Mouse (Mus musculus) kidney, postnatal 14 days (tissue): ENCODE measurements around the gene Col9a2.
"Not testable (repeated sequence)": the region's sequence is repeated elsewhere in the genome, so short reads cannot be mapped to it uniquely, and the experiment has no call there.

Source experiments
- DNase-seq: peaks from one replicate; pipeline ENCODE4 v3.0.0; 2022; ENCODE audit warnings: mixed read lengths

Col9a2 gene

DNA sequence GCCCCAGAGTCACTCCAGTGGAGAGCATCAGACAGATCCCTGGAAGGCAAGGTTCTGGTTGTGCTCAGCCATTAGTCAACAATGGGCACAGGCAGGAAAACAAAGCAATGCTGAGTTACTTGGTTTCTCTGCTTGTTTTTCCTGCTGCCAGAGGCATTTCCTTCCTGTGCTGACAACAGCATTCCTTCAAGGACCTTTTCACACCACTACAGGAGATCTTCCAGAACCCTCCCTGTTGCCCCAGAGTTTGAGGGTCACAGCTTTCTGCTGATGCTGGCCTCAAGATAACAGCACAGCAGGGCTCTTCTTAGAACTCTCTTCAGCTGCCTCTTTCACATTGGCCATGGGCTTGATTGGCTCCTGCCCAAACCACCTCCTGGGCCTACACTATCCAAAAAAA, 17.3 kb upstream of the Col9a2 start:
- peak; percentile 72 for DNase-seq

DNA sequence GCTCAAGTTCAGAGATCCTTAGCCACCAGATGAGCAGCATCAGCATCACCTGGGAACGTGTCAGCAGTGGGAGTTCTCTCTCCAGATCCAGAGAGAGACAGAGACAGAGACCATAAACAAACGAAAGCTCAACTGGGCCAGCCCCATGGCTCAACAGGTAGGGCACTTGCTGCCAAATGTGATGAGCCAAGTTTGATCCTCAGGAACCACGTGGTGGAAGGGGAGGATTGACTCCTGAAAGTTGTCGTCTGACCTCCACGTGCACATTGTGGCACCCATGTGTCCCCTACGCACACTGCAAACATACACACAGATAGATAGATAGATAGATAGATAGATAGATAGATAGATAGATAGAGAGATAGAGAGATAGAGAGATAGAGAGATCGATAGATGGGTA, 15.7 kb upstream of the Col9a2 start:
- DNase-seq, result no peak

DNA sequence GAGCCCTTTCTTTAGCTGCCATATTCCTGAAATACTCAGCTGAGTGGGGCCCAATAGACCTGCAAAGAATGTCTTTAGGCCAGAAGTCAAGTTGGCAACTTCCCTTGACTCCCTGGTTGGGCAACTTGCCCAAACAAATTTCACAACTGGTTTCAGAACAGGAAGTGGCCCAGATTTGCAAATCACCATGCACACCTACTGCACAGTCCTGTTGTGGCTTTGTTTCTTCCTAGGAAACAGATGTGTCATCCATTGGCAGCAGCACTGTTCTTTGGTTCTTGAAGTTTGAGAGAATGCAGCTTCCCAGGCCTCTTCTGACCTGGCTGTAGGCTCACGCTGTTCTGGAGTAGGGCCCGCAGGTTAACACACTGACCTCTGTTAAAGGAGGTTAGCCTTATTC, 15.2 kb upstream of the Col9a2 start:
- DNase-seq, result peak; percentile 61

DNA sequence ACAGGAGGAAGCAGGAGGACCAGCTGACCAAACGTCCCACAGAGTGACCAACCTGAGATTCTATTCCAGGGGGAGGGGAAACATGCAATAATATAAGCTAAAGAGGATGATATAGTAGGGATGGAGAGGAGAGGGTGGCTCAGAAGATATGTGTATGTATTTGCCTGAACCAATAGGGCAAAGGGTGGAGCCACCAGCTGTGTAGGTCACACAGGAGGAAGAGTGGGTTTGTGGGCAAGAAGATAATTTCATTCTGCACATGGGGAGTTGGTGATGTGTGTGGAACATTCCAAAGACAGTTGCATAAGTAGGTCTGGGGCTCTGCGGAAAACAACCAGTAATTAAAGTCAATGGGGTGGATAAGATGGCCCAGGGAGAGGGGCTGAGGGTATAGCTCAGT, 13.5 kb upstream of the Col9a2 start:
- no peak for DNase-seq

DNA sequence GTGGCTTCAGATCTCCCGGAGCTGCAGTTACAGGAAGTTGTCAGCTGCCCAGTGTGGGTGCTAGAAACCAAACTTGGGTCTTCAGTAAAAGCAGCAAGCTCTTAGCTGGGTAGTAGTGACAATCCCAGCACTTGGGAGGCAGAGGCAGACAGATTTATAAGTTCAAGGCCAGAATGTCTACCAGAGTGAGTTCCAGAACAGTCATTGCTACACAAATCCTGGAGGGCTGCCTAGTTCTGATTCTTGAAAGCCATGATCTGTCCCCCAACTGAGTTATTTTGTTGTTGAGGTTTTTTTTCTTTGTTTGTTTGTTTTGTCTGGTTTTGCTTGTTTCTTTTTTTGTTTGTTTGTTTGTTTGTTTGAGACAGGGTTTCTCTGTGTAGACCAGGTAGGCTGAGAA, 11.0 kb upstream of the Col9a2 start:
- no peak for DNase-seq

DNA sequence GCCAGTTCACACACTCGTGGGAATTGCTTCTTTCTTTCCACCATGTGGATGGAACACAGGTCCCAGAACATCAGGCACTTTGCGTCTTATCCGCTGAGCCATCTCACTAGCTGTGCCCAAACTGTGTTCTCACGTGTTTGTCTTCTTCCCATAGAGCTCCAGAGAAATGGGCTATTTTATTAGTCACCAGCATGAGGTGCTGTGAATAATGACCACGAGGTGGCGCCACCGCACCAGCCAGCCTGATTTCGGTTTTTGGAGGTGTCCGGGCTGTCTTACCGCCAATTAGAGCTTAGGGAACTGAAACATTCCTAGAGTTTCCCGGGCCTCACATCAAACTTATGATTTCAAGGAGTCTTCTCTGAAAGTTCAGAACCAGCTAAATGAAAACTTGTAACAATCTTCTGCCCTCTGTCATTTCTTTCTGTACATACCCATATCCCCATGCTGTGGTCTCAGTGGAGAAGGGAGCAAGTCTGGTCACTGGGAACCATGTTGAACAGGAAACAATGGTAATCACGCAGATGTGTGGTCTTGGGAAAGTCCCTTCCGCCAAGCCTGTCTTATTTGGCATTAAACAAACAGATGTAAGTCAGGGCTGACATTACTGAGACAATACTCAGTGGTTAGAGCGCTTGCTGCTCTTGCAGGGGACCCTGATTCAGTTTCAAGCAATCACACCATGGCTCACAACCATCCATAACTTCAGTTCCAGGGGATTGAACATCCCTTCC, 10.4 kb upstream of the Col9a2 start:
- peak; percentile 67 for DNase-seq

DNA sequence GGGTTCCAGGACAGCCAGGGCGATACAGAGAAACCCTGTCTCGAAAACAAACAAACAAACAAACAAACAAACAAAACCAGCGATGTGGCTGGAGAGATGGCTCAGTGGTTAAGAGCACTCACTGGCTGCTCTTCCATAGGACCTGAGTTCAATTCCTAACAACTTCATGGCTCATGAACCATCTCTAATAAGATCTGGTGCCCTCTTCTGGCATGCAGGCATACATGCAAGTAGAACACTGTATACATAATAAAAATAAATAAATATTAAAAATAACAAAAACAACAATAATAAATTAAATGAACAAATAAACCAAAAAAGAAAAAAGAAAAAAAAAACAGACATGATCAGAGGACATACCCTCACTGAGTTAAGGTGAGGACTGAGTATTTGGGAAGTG, 9.6 kb upstream of the Col9a2 start:
- DNase-seq, result no peak

DNA sequence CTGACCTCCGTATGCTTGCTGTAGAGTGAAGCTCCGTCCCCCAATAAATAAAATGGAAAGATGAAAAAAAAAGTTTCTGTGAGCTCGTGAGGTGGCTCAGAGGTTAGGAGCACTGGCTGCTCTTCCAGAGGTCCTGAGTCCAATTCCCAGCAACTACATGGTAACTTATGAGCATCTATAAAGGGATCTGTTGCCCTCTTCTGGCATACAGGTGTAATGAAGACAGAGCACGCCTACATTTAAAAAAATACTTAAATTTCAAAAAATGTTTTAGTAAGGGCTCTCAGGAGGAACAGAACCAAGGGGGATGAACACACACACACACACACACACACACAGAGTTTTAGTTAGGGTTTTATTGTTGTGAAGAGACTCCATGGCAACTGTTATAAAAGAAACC, 7.7 kb upstream of the Col9a2 start:
- DNase-seq, result no peak

DNA sequence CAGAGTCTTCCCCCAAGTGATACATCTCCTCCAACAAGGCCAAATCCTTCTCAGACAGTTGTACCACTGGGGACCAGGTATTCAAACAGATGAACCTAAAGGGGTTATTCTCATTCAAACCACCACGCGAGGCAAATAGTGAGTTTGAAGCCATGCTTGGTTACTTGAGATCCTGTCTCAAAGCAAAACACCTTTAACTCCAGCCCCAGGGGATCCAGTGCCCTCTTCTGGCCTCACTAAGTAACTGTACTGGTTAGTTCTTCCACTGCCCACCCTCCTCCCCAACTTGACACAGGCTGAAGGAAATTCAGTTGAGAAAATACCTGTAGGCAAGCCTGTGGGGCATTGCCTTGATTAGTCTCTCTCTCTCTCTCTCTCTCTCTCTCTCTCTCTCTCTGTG, 6.2 kb upstream of the Col9a2 start:
- DNase-seq, result no peak

DNA sequence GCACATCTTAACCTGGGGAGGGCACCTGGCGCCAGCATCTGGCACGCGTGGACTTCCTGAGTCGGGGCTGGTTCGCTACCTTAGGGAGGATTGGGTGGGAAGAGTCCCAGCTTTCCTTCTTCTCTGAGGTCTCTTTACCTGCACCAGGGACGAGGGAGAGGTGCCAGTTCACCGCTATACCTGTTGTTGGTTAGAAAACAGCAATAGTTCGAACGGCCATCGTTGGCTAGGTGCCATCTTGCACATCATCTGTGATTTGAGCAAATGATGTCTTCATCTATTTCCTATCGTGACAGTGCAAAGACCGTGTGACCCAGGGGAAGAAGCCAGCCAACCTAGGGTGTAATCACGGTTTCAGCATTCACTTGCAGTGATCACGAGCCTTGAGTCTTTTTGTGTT, 1.1 kb downstream of the Col9a2 start:
- DNase-seq, result no peak

DNA sequence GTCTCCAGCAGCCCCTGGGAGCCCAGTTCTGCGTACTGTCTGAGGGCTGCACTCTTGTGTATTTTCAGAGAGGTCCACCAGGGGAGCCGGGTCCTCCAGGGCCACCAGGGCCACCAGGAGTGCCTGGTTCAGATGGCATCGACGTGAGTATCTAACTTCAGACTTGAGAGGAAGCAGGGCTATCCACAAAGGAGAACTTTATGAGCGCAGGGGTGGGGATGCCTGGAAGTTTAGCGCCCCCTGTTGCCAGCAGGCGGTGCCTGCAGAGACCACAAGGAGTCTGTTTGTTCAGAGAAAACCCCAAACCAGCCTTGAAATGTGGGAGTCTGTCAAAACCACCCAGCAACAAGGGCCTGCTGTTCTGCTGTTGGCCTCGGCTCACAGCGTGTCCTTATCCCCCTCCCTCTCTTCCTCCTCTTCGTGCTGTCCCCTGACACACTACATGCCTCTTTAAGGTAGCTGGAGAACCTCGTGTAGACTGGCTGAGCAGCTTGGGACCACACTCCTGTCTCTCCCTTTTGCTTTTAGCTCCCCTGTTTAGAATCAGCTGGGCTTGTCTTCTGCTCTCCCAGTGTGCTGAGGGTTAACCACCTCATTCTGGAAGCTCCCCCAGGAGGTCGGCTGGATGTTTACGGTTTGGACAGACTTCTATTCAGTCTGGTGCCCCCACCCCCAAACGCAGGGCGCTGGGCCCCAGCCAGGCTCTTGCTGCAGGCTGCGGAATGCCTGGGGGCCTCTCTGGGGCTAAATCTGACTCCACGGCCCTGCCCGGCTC, 1.9 kb downstream of the Col9a2 start:
- DNase-seq, result peak; percentile 60

DNA sequence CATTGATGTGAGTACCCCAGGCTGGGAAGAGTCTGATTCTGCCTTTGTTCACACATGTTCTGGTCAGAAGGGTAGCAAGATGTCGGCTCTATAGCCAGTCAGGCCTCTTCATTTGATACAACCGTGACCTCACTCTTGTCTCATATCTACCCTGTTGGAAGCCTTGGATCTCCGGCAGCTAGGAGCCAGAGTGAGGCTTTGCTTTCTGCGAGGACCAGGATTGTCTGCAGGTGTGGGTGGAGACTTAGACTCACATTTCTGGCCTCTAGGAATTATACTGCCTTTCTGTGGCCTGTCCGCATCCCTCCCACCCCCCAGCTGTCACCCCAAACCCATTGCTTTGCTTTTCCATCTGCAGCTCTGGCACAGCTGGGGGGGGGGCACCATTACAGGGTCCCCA, 3.3 kb downstream of the Col9a2 start:
- no peak for DNase-seq

DNA sequence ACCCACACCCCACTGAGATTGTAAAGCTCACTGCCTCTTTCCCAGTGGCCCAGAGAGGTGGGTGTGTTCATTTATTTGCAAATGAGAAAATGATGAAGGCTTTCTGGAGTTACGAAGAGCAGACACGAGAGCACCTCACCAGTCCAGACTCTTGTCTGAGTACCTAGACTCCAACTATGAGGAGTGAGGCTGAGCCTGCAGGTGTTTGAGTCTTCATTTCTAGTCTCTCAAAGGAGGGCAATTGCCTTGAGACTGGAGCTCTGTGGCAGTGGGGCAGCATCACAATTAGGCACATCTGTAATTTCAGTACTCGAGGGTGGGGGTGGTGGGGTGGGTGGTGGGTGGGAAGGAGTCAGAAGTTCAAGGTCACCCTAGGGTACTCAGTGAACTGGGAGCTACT, 3.8 kb downstream of the Col9a2 start:
- DNase-seq, result no peak

DNA sequence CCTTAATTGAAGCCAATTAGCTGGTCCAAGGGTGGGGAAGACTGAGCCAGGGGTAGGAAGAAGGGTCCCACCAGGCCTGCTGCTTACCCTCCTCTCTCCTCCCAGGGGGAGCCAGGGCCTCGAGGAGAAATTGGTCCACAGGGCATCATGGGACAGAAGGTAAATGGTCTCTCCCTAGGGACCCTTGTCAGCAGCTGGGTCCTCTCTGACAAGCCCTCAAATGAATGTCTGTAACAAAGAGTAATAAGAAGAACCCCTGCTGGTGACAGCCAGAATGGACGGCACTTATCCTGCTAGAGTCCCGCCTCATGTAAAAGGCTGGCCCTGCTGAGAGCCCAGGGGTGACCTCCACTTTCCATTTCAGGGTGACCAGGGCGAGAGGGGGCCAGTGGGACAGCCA, 12.7 kb downstream of the Col9a2 start:
- no peak for DNase-seq

DNA sequence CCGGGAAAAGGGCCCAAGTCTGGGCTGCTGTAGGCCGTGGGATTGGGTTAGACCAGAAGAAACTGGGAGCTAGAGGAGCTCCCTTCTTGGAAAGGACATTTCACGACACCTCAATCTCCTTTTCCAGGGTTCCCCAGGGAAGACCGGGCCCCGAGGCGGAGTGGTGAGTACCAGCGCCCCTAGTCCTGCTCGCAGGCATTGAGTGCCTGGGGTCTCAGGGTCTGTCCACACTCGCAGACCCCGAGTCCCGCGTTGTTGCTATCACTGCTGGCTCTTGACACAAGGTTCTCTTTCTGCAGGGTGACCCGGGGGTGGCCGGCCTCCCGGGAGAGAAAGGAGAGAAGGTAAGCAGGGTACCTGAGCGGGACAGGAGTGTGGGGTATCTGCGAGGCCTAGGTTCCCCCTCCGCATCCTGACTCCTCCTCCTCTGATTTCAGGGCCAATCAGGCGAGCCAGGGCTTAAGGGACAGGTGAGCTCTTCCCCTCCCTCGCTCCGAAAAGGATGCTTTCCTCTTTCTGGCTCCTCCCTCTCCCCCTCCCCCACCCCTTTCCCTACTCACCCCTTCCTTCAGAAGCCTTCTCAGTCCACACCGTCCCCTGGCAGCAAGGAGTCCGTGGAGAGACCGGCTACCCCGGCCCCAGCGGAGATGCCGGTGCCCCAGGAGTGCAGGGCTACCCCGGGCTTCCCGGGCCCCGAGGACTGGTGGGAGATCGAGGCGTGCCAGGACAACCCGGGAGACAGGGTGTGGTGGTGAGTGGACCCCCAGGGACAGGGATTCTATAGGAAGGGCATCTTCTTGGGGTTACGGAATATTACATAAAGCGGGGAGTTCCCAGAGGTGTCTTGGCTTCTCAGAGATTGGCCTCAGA, 13.5 kb downstream of the Col9a2 start:
- no peak for DNase-seq

DNA sequence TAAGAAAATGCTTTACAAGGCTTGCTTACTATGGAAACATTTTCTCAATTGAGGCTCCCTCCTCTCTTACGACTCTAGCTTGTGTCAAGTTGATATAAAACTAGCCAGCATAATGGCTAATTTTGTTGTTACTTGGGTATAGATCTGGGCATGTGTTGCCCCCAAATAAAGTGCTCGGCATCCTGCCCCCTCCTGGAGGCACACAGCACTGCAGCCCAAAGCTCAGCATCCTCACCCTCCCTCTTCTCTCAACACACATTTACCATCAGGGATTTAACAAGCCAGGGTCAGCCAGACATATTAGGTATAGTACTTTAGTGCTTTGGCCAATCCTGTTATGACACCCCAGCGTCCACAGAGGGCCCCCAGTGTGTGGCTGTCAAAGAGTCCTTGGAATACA, 17.2 kb downstream of the Col9a2 start:
- DNase-seq, result no peak

DNA sequence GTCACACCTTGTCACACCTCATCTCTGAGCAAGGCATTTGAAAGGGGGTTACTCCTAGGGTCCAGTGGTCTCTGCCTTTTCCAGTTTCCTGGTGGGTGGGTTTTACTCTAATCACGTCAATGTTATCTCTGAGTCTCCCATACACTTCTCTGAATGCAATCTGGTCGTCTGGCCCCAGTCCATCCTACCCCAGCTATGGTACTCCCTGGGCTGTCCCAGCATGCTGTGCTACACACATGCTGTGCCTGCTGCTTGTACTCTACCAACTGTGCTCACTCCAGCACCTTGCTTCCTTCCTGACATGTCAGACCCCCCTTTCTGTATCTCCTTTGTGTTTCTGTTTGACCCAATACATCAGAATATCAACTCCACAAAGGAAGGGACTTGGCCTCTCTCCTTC, 17.8 kb downstream of the Col9a2 start:
- no peak for DNase-seq

DNA sequence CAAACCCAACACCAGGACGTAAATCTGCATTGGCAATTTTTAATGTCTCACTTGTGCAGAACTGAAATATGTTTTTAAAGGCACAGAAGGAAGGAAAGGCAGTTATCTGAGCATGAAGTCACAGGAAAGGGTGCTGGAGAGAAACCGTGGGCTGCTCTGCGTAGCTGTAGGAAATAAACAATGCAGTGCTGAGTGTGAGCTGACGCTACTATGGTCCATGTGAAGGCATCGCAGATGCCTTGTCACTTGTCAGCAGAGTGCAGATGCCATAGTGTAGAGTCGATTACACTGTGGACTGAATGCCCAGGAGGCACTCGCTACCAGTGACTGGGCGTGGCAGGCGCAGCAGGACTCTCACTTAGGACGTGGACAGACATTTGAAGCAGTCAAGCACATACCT, 20.0 kb downstream of the Col9a2 start:
- not testable (repeated sequence) for DNase-seq

DNA sequence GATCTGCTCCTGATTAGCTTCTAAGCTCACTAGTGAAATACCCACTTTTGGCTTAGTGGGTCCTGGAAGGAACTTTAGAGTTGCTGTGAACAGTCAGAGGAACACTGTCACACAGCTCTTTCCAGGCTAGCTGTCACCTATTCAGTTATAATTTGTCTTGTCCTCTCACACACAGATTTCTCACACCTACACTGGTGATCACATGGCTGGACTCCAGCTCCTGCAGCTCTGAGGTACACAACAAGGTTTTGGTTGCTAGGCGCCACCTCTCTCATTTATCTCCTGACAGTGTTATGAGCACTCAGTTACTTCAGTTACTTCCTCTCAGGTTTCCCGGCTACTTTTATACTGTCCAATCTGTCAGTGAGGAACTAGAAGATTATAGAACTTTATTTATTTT, 26.2 kb downstream of the Col9a2 start:
- DNase-seq, result no peak

DNA sequence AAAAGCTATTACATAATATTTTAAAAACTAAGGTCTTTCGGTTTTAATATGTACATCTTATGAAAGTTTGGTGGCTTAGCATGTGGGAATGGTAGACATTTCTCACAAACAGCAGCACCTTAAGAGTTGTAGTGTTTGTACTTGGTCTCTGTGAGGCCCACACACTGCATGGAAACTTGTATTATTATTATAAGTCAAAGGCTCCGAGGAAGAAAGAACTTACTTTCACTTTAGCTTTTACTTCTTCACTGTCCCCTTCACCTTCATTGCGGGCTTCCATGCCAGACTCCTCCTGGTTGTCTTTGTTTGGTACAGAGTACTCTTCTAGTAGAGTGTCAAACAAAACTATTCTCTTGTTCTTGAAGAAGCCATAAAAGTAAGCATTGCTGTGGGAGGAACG, 35.1 kb downstream of the Col9a2 start:
- no peak for DNase-seq

DNA sequence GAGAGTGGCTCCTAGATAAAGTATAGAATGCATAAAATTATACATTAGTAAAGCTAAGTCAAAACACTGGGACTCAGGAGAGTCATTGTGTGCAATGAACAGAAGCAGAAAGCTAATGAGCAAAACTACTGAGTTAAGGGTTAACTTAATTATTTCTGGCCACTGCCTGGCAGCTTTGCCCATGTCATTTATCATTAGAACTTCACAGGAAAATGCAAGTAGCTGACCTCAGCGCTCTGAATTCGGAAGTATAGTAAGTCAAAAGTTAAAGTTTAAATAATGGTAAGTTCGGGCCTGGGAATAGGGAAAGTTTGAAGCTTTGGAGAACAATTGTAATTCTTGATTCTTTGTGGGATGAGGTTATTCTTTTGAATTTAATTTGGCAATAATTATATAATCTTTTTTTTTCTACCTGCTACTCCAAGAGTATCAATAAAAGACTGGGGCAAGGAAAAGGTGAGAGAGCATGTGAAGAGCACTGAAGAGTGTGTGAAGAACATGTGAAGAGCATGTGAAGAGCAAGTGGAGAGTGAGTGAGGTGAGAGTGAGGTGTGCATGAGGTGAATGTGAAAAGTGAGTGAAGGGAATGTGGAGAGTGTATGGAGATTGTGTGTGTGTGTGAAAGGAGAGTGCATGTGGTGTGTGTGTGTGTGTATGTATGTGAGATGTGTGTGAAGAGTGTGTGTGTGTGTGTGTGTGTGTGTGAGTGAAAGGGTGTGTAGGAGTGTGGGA, 38.9 kb downstream of the Col9a2 start:
- DNase-seq, result peak; percentile 48

DNA sequence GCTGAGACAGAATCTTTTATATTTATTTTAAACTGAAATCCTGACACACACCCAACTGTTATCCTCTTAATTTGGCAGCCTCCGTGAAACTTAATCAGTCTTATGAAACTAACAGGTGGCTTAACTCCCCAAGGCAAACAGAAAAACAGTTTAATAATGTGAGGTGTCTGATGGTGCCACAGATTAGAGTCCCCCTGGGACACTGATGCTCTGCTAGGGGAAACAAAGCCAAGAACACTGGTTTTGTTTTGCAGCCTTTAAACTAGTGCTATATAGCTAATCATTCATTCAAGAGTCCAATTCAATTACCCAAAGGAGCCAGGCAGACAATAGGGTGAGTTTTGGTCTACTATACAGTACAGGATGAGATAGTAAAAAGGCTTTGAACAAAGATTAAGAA, 41.2 kb downstream of the Col9a2 start:
- no peak for DNase-seq

DNA sequence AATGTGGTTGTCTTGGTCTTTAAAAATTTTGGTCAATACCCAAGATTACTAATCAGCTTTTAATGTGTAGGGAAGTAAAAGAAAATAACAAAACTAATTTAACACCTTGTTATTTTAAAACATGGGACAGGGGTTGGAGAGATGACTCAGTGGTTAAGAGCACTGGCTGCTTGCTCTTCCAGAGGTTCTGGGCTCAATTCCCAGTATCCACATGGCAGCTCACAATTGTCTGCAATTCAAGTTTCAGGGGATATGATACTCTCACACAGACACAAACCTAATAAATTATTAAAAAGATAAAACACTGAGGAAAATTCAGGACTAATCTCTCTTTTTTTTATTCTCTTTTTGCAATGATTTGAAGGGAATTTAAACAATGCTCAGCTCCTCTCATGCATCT, 45.3 kb downstream of the Col9a2 start:
- no peak for DNase-seq
